Mouse (Mus musculus) heart, adult 18-20 months (tissue): ENCODE data around the gene Adgrl3. TPM values are rescaled to one million over a fixed set of nuclear protein-coding genes. Genes with fewer than 3 reads are reported as not detected.

Experiments used
- DNase-seq, 2 experiments: peaks; one replicate each; pipeline ENCODE4 v3.0.0; 2021 to 2022; ENCODE audit warnings: mixed read lengths in 1 of 2
- total RNA-seq, 2 experiments: library from RNA; stranded (reverse); gene quantifications; 2 replicates each; pipeline ENCODE4 v1.2.3; 2021

Gene Adgrl3
- total RNA-seq, 2 experiments from 2014 or later, result 3.4 to 4.0 TPM

- DNase-seq, result no peak
Measured at GRCm38 (mm10) chr5:81227256-81227655, 207.3 kb downstream of the Adgrl3 start.

- no peak for DNase-seq
Measured at GRCm38 (mm10) chr5:81248724-81249123, 228.8 kb downstream of the Adgrl3 start.

GRCm38 (mm10) chr5:81256091-81256490 lies 236.2 kb downstream of the Adgrl3 start:
- DNase-seq, result no peak

GRCm38 (mm10) chr5:81269689-81270088 lies 249.8 kb downstream of the Adgrl3 start:
- no peak for DNase-seq

GRCm38 (mm10) chr5:81275346-81276047 lies 255.6 kb downstream of the Adgrl3 start:
- no peak for DNase-seq

- no peak for DNase-seq
Measured at GRCm38 (mm10) chr5:81279246-81279645, 259.3 kb downstream of the Adgrl3 start.

DNA sequence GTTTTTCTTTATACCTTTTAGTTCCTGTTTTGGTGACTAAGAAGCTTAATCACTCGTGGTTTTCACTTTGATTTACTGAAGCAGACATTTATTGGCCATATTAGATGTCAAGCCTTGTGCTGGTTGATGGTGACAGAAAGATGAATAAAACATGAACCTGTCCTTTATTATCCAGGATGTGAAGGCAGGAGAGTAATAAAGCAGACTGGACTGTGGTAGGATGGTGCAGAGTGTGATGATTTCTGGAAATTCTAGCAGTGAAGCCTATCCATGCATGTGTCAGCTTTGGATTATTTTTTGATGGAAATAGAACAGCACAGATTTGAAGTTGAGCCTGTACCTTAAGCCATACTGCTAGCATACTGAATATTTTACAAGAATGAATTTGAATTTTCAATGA lies 265.7 kb downstream of the Adgrl3 start:
- DNase-seq, result no peak

GRCm38 (mm10) chr5:81301874-81302273 lies 281.9 kb downstream of the Adgrl3 start:
- no peak for DNase-seq

DNA sequence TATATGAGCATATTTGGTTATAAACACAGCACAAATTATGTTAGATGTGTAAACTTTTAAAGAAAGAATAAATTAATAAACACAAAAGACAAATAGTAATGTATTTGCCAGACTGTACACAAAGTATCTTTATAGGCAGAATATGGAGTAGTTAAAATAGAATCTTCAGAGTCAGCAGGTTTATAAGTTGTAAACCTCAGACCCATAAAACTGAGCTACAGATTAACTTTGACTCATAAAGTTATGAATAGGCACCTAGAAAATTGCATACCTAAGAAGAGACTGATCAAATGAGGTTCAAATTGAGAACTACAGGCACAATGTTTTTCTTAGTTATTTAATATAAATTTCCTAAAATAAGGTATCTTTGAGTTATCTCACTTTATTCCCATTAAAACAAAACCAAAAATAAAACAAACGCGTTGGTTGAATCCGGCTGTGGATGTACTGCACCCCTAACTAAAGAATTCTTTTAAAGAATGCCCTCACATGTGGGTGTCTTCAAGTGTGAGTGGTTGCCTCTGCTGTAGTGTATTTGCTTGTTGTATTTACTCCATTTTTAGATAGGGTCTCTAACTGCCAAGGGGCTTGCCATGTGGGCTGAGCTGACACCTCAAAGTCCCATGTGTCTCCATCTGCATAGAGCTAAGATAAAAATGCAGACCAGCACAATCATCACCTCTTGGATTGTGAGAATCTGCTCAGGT lies 297.6 kb downstream of the Adgrl3 start:
- no peak for DNase-seq

DNA sequence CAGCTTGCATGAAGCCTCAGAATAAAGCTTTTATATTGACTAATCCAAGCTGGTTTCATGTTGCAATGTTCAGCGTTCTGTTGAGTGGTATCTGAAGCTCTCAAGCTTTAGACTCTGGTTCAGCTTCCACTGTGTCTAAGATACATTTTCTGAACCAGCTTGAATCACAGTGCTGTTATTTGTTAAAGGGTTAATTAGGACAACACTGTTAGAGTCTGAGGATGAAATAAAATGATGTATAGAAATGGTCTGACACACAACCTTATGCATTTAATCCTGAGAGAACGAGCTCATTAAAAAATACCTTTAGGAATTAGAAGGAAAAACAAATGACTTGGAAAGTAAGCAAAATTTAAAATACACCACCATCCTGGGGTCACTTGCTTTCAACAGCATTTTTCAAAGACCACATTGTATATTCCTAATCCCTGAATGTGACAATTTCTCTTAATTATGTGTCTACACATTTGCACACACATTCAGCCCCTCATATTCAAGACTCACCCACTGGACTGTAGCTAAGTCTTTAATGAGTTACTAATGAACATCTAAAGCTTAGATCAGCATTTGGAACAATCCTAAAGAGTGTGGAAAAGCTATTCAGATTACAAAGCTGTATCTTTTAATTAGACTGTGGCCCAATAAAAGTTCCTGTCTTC lies 301.5 kb downstream of the Adgrl3 start:
- DNase-seq, result no peak

DNA sequence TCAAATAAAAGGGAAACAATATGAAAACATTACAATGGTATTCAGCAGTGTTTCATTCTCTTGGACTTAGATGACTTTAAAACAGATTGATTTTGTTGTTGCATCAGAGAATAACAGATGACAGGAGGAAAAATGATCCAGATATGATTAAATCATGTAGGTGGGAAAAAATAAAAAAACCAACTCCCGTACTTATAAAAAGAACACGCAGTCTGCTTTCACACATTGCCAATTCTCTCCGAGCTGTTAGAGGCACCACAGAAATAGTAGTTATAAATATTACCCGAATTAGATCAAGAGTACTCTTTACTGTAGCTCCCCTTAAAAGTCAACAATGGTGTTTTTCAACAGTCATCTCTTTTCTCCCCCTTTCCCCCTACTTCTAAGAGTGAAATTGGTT lies 302.1 kb downstream of the Adgrl3 start:
- no peak for DNase-seq

DNA sequence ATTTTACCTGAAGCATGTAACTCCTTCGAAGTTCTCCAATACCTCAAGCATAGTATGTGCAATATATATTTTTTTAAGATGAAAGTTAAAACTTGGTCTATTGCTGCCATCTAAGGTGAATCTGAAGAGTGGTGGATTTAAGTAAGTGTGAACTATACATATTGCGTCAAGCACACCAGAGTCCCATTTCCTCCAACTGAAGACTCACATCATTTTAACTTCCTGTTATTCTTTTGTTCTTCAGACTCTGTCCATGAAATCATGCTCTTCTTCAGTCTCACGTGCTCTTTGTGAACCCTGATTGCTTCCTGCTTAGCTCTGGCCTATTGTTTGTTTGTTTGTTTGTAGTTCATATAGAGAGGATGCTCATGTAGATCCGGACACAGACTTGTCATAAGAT lies 307.0 kb downstream of the Adgrl3 start:
- DNase-seq, result no peak

- DNase-seq, result no peak
Measured at GRCm38 (mm10) chr5:81327392-81327791, 307.5 kb downstream of the Adgrl3 start.

- DNase-seq, result no peak
Measured at GRCm38 (mm10) chr5:81329571-81329971, 309.6 kb downstream of the Adgrl3 start.

- DNase-seq, result no peak
Measured at GRCm38 (mm10) chr5:81344330-81344729, 324.4 kb downstream of the Adgrl3 start.

- DNase-seq, result no peak
Measured at GRCm38 (mm10) chr5:81345096-81345435, 325.1 kb downstream of the Adgrl3 start.

GRCm38 (mm10) chr5:81345436-81346131 lies 325.6 kb downstream of the Adgrl3 start:
- DNase-seq, result peak; percentile 2 to 7

- no peak for DNase-seq
Measured at GRCm38 (mm10) chr5:81347571-81347970, 327.6 kb downstream of the Adgrl3 start.

GRCm38 (mm10) chr5:81359560-81359959 lies 339.6 kb downstream of the Adgrl3 start:
- DNase-seq, result no peak

- no peak for DNase-seq
Measured at GRCm38 (mm10) chr5:81364198-81364643, 344.3 kb downstream of the Adgrl3 start.

GRCm38 (mm10) chr5:81365250-81365649 lies 345.3 kb downstream of the Adgrl3 start:
- DNase-seq, result no peak

GRCm38 (mm10) chr5:81370126-81370850 lies 350.4 kb downstream of the Adgrl3 start:
- DNase-seq, result no peak
